Mouse (Mus musculus) activated CD4-positive, CD25-positive, alpha-beta regulatory T cell, adult 4 months (primary cell): ENCODE data around the gene Btn2a2. TPM values are rescaled to one million over a fixed set of nuclear protein-coding genes. Genes with fewer than 3 reads are reported as not detected.

Source experiments
- ATAC-seq: one replicate; pipeline ENCODE4 v1.8.0; 2017
- polyA plus RNA-seq, 2 experiments: library from polyadenylated mRNA; unstranded; fragments of 100-300 nt; shearing (Covaris generic); gene quantifications; one replicate each; pipeline ENCODE4 v1.2.1; 2017

The Btn2a2 gene
- polyA plus RNA-seq, 2 experiments from 2014 or later = not detected

GRCm38 (mm10) chr13:23495526-23495925 is 6.9 kb upstream of the Btn2a2 start:
- ATAC-seq = no peak

- ATAC-seq = no peak
Measured at GRCm38 (mm10) chr13:23491990-23492389, 3.3 kb upstream of the Btn2a2 start.

- ATAC-seq = no peak
Measured at GRCm38 (mm10) chr13:23491263-23491662, 2.6 kb upstream of the Btn2a2 start.

GRCm38 (mm10) chr13:23490863-23491262 is 2.2 kb upstream of the Btn2a2 start:
- ATAC-seq = no peak

- ATAC-seq = no peak
Measured at GRCm38 (mm10) chr13:23485271-23485670, 3.4 kb downstream of the Btn2a2 start.

GRCm38 (mm10) chr13:23483153-23483552 is 5.5 kb downstream of the Btn2a2 start:
- ATAC-seq = no peak

GRCm38 (mm10) chr13:23475658-23476057 is 13.0 kb downstream of the Btn2a2 start:
- no peak for ATAC-seq

GRCm38 (mm10) chr13:23466911-23467310 is 21.7 kb downstream of the Btn2a2 start:
- ATAC-seq = no peak

- ATAC-seq = no peak
Measured at GRCm38 (mm10) chr13:23466306-23466705, 22.4 kb downstream of the Btn2a2 start.

- ATAC-seq = peak; percentile 28
Measured at GRCm38 (mm10) chr13:23465600-23466109, 23.0 kb downstream of the Btn2a2 start, which contains the start of gene Btn1a1. Btn1a1 (minus strand) TSS chr13:23465901.

- ATAC-seq = no peak
Measured at GRCm38 (mm10) chr13:23464841-23465366, 23.8 kb downstream of the Btn2a2 start.

- peak; percentile 50 for ATAC-seq
Measured at GRCm38 (mm10) chr13:23464224-23464637, 24.4 kb downstream of the Btn2a2 start.

GRCm38 (mm10) chr13:23463381-23464223 is 25.1 kb downstream of the Btn2a2 start:
- ATAC-seq = no peak

GRCm38 (mm10) chr13:23462669-23463068 is 26.0 kb downstream of the Btn2a2 start:
- ATAC-seq = no peak

- ATAC-seq = no peak
Measured at GRCm38 (mm10) chr13:23462063-23462462, 26.6 kb downstream of the Btn2a2 start.

- ATAC-seq = no peak
Measured at GRCm38 (mm10) chr13:23459264-23459846, 29.3 kb downstream of the Btn2a2 start.

- peak; percentile 11 for ATAC-seq
Measured at GRCm38 (mm10) chr13:23453926-23454325, 34.7 kb downstream of the Btn2a2 start.

GRCm38 (mm10) chr13:23453362-23453862 is 35.2 kb downstream of the Btn2a2 start:
- ATAC-seq = peak; percentile 65

GRCm38 (mm10) chr13:23450398-23450797 is 38.3 kb downstream of the Btn2a2 start:
- ATAC-seq = no peak

GRCm38 (mm10) chr13:23449235-23450095 is 39.2 kb downstream of the Btn2a2 start:
- ATAC-seq = no peak

- ATAC-seq = no peak
Measured at GRCm38 (mm10) chr13:23448758-23449157, 39.9 kb downstream of the Btn2a2 start.

GRCm38 (mm10) chr13:23446498-23446952 is 42.1 kb downstream of the Btn2a2 start:
- peak; percentile 38 for ATAC-seq
